Mouse (Mus musculus): ENCODE results near the gene Rps6ka2.

DNA sequence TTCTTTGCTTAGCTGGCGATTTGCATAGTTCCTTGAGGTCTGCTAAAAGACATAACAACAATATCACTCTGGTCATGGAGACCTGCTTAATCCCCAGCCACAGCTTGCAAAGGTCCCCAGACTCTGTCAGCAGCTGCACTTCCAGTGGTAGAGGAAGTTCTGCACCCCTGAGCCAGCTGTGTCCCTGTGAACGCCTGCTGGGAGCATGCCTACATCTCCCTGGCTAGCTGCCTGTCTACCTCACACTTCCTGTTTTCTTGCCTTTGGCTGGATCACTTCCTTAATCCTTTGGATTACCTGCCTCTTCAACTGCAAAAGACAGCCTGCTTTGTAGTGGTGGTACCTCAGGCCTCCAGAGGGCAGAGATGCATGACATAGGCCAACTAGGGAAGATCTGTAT lies 6.5 kb downstream of the Rps6ka2 start:
- no peak for TF ChIP-seq CTCF (IDR thresholded peaks at IDR 0.05; ENCODE audit: control insufficient read depth, insufficient read depth, insufficient read length)
- no peak for TF ChIP-seq USF1 (IDR thresholded peaks at IDR 0.05; ENCODE audit: low read depth)
- TF ChIP-seq MAX (IDR thresholded peaks at IDR 0.05), result no peak

Measured in C2C12 (cell line).